Mouse (Mus musculus) intestine, postnatal 0 days (tissue): ENCODE measurements at regions not wholly inside any gene's neighbourhood (a gene's known extent, or its start where the extent isn't known, plus 50 kb on each side); places are given as distances from the start of the nearest gene placed in this dataset.

ENCODE experiments used
- ATAC-seq: fragments of 200-750 bp; cut with Nextera tagmentation; 2 replicates; pipeline ENCODE4 v1.8.0; 2017; ENCODE audit warnings: mild to moderate bottlenecking, moderate TSS enrichment, moderate library complexity
- H3K27ac ChIP-seq: fragments of 300-500 bp; sonication (generic); 2 replicates; pipeline ENCODE4 v1.5.1; 2014; ENCODE audit warnings: mild to moderate bottlenecking, low read depth, low read length, moderate library complexity
- H3K27me3 ChIP-seq: fragments of 300-500 bp; sonication (generic); replicated peaks from 2 replicates; pipeline ENCODE4 v1.6.1; 2014; ENCODE audit warnings: low read length, mixed read lengths; ENCODE audit not compliant: control insufficient read depth, insufficient read depth
- H3K36me3 ChIP-seq: fragments of 300-500 bp; sonication (generic); 2 replicates; pipeline ENCODE4 v1.6.1; 2014; ENCODE audit warnings: mild to moderate bottlenecking, moderate library complexity; ENCODE audit not compliant: control insufficient read depth, insufficient read depth
- H3K4me1 ChIP-seq: fragments of 300-500 bp; sonication (generic); replicated peaks from 2 replicates; pipeline ENCODE4 v1.6.1; 2014; ENCODE audit warnings: antibody characterized with exemption, low read length, mixed read lengths; ENCODE audit not compliant: control insufficient read depth, insufficient read depth
- H3K4me2 ChIP-seq: fragments of 300-500 bp; sonication (generic); replicated peaks from 2 replicates; pipeline ENCODE4 v1.6.1; 2014; ENCODE audit warnings: low read depth, mild to moderate bottlenecking, moderate library complexity
- H3K4me3 ChIP-seq: fragments of 300-500 bp; sonication (generic); 2 replicates; pipeline ENCODE4 v1.5.1; 2014; ENCODE audit warnings: low read depth, low read length
- H3K9ac ChIP-seq: fragments of 300-500 bp; sonication (generic); 2 replicates; pipeline ENCODE4 v1.6.1; 2014; ENCODE audit warnings: mild to moderate bottlenecking, low read depth, low read length
- H3K9me3 ChIP-seq: fragments of 300-500 bp; sonication (generic); 2 replicates; pipeline ENCODE4 v1.6.1; 2016; ENCODE audit warnings: mixed run types; ENCODE audit not compliant: control insufficient read depth
- CTCF ChIP-seq: sonication (generic); IDR thresholded peaks from 2 replicates; pipeline ENCODE4 v1.5.1; 2016; ENCODE audit warnings: low read depth, mild to moderate bottlenecking, control low read depth, antibody characterized with exemption, moderate library complexity
- WGBS: fragments of 180-500 bp; shearing (Covaris S2); extraction: QIAGEN DNeasy Blood & Tissue Kit; methylation state at CpG from one replicate; pipeline ENCODE4 v1.1.7; 2014; 5-methylcytosine and 5-hydroxymethylcytosine counted together

GRCm38 (mm10) chr16:15074407-15074806 is 168.0 kb downstream of the Efcab1 start:
- Histone ChIP-seq H3K27me3 (no peaks in the 10 kb centered on the region), H3K4me3 (no peak overlapping the region), H3K9me3 (no peaks in the 10 kb centered on the region), H3K27ac (no peak overlapping the region), H3K4me1 (no peaks in the 10 kb centered on the region), H3K9ac (no peak overlapping the region), H3K36me3 (no peaks in the 10 kb centered on the region), H3K4me2 (no peak overlapping the region)
- ATAC-seq: no peak
- no peak for TF ChIP-seq CTCF

GRCm38 (mm10) chr16:15083692-15084091 is 177.3 kb downstream of the Efcab1 start:
- TF ChIP-seq CTCF: no peak
- no peak overlapping the region for H3K4me3 ChIP-seq
- no peaks in the 10 kb centered on the region for H3K4me1 ChIP-seq
- no peaks in the 10 kb centered on the region for H3K9me3 ChIP-seq
- H3K4me2 ChIP-seq: no peak overlapping the region
- H3K27ac ChIP-seq: no peak overlapping the region
- no peak for ATAC-seq
- no peak overlapping the region for H3K9ac ChIP-seq
- no peaks in the 10 kb centered on the region for H3K27me3 ChIP-seq
- no peaks in the 10 kb centered on the region for H3K36me3 ChIP-seq
- WGBS: 78% methylated on average over 3 of the region's 3 CpGs

GRCm38 (mm10) chr16:15084147-15084752 is 177.8 kb downstream of the Efcab1 start:
- Histone ChIP-seq H3K36me3 (no peaks in the 10 kb centered on the region), H3K9me3 (no peaks in the 10 kb centered on the region), H3K4me3 (peak overlapping the region; percentile 37; the same call in 1 of the 2 replicates), H3K9ac (no peak overlapping the region), H3K4me1 (no peaks in the 10 kb centered on the region), H3K4me2 (peak overlapping the region; percentile 63), H3K27me3 (no peaks in the 10 kb centered on the region), H3K27ac (peak overlapping the region; percentile 31; the same call in 1 of the 2 replicates)
- no peak for TF ChIP-seq CTCF
- no peak for ATAC-seq
- 36% methylated on average over 10 of the region's 10 CpGs for WGBS

- whole genome bisulfite sequencing: 1% methylated on average over 56 of the region's 56 CpGs
- H3K9ac ChIP-seq: no peak overlapping the region
- no peak for ATAC-seq
Measured at GRCm38 (mm10) chr16:15084753-15085728, 178.6 kb downstream of the Efcab1 start.

GRCm38 (mm10) chr16:15086556-15086955 is 180.2 kb downstream of the Efcab1 start:
- 77% methylated on average over 4 of the region's 4 CpGs for WGBS
- Histone ChIP-seq H3K4me2 (no peak overlapping the region), H3K9me3 (no peaks in the 10 kb centered on the region), H3K27me3 (no peaks in the 10 kb centered on the region), H3K4me3 (no peak overlapping the region), H3K4me1 (no peaks in the 10 kb centered on the region), H3K9ac (no peak overlapping the region), H3K27ac (no peak overlapping the region), H3K36me3 (no peaks in the 10 kb centered on the region)
- TF ChIP-seq CTCF: no peak
- no peak for ATAC-seq

More at GRCm38 (mm10) chr16:15084753-15085728, 178.6 kb downstream of the Efcab1 start:
- Histone ChIP-seq H3K27me3 (no peaks in the 10 kb centered on the region), H3K4me3 (peak overlapping the region; percentile 37), H3K4me2 (peak overlapping the region; percentile 63), H3K4me1 (no peaks in the 10 kb centered on the region), H3K27ac (peak overlapping the region; percentile 31; the same call in 1 of the 2 replicates), H3K9me3 (no peaks in the 10 kb centered on the region), H3K36me3 (no peaks in the 10 kb centered on the region)
- TF ChIP-seq CTCF: no peak

- 27% methylated on average over 1 of the region's 1 CpGs for WGBS
- Histone ChIP-seq H3K27me3 (no peaks in the 10 kb centered on the region), H3K9me3 (no peaks in the 10 kb centered on the region), H3K27ac (no peak overlapping the region), H3K9ac (no peak overlapping the region), H3K4me3 (no peak overlapping the region), H3K4me1 (no peaks in the 10 kb centered on the region), H3K4me2 (no peak overlapping the region), H3K36me3 (no peaks in the 10 kb centered on the region)
- no peak for ATAC-seq
- TF ChIP-seq CTCF: 0 out of 2 replicates have a peak, but pooled peaks have one; percentile 20
Measured at GRCm38 (mm10) chr16:15103938-15104337, 197.5 kb downstream of the Efcab1 start.
